Mouse (Mus musculus) liver, embryonic 13.5 days (tissue): ENCODE results near the gene Psme3. TPM values are rescaled to one million over a fixed set of nuclear protein-coding genes. Genes with fewer than 3 reads are reported as not detected.

Experiments
- ATAC-seq: fragments of 200-750 bp; cut with Nextera tagmentation; 2 replicates; pipeline ENCODE4 v1.8.0; 2017; ENCODE audit warnings: low read depth, mild to moderate bottlenecking, moderate number of reproducible peaks, moderate library complexity
- DNase-seq: peaks from one replicate; pipeline ENCODE4 v3.0.0; 2022
- H3K27ac ChIP-seq: fragments of 300-500 bp; sonication (generic); 2 replicates; pipeline ENCODE4 v1.5.1; 2015; ENCODE audit warnings: moderate library complexity, mild to moderate bottlenecking, inconsistent platforms
- H3K27me3 ChIP-seq: fragments of 300-500 bp; sonication (generic); 2 replicates; pipeline ENCODE4 v1.6.1; 2015; ENCODE audit warnings: mild to moderate bottlenecking, inconsistent platforms
- H3K36me3 ChIP-seq: fragments of 300-500 bp; sonication (generic); 2 replicates; pipeline ENCODE4 v1.6.1; 2015; ENCODE audit warnings: mild to moderate bottlenecking, inconsistent platforms
- H3K4me1 ChIP-seq: fragments of 300-500 bp; sonication (generic); replicated peaks from 2 replicates; pipeline ENCODE4 v1.6.1; 2015; ENCODE audit warnings: inconsistent platforms
- H3K4me2 ChIP-seq: fragments of 300-500 bp; sonication (generic); 2 replicates; pipeline ENCODE4 v1.6.1; 2015; ENCODE audit warnings: inconsistent platforms, mild to moderate bottlenecking, moderate library complexity
- H3K4me3 ChIP-seq: fragments of 300-500 bp; sonication (generic); replicated peaks from 2 replicates; pipeline ENCODE4 v1.5.1; 2015; ENCODE audit warnings: mild to moderate bottlenecking, inconsistent platforms
- H3K9ac ChIP-seq: fragments of 300-500 bp; sonication (generic); 2 replicates; pipeline ENCODE4 v1.6.1; 2015; ENCODE audit warnings: mild to moderate bottlenecking, inconsistent platforms
- H3K9me3 ChIP-seq: fragments of 300-500 bp; sonication (generic); replicated peaks from 2 replicates; pipeline ENCODE4 v1.6.1; 2016; ENCODE audit warnings: inconsistent platforms
- WGBS: fragments of 180-500 bp; shearing (Covaris S2); methylation state at CpG from one replicate; pipeline ENCODE4 v1.1.7; 2015; ENCODE audit not compliant: insufficient replicate concordance; 5-methylcytosine and 5-hydroxymethylcytosine counted together
- microRNA-seq: library from miRNA; unstranded; fragments of <30 nt; microRNA quantifications from one replicate; pipeline ENCODE4, GENCODE M21; 2016
- polyA plus RNA-seq: library from polyadenylated mRNA; unstranded; fragments of >200 nt; fragmentation: Nextera tagmentation; extraction: Ambion mirVana; gene quantifications from 2 replicates; pipeline ENCODE4 v1.2.1, GENCODE M21; 2015

The Psme3 gene
- polyA plus RNA-seq, 1 experiment from 2014 or later: 198 TPM

- ATAC-seq (no peak), DNase-seq (no peak)
- Histone ChIP-seq H3K4me3 (no peak overlapping the region), H3K36me3 (no peaks in the 10 kb centered on the region), H3K9me3 (no peaks in the 10 kb centered on the region), H3K27me3 (peaks cover 5% of the 10 kb centered on the region; the same call in 1 of the 2 replicates), H3K27ac (no peak overlapping the region), H3K4me2 (no peak overlapping the region), H3K9ac (no peak overlapping the region), H3K4me1 (peaks cover 12% of the 10 kb centered on the region)
- WGBS: 72% methylated on average over 2 of the region's 2 CpGs
Measured at GRCm38 (mm10) chr11:101355916-101356315, 39.9 kb downstream of the Psme3 start.

- H3K27me3 ChIP-seq: no peaks in the 10 kb centered on the region
- no peak overlapping the region for H3K4me2 ChIP-seq
- H3K4me1 ChIP-seq: peaks cover 10% of the 10 kb centered on the region
- no peaks in the 10 kb centered on the region for H3K9me3 ChIP-seq
- ATAC-seq (no peak), DNase-seq (no peak)
- H3K27ac ChIP-seq: no peak overlapping the region
- no peak overlapping the region for H3K4me3 ChIP-seq
- H3K36me3 ChIP-seq: no peaks in the 10 kb centered on the region
- WGBS: 46% methylated on average over 3 of the region's 3 CpGs
- H3K9ac ChIP-seq: no peak overlapping the region
Measured at GRCm38 (mm10) chr11:101357505-101358182, 41.6 kb downstream of the Psme3 start.

- Histone ChIP-seq H3K9ac (no peak overlapping the region), H3K4me2 (no peak overlapping the region), H3K9me3 (no peaks in the 10 kb centered on the region), H3K27me3 (no peaks in the 10 kb centered on the region), H3K4me3 (no peak overlapping the region), H3K4me1 (peaks cover 28% of the 10 kb centered on the region), H3K36me3 (no peaks in the 10 kb centered on the region), H3K27ac (no peak overlapping the region)
- WGBS: 61% methylated on average over 9 of the region's 9 CpGs
- DNase-seq: no peak
- no peak for ATAC-seq
Measured at GRCm38 (mm10) chr11:101359776-101360175, 43.8 kb downstream of the Psme3 start.

GRCm38 (mm10) chr11:101360651-101361113, 44.7 kb downstream of the Psme3 start:
- no peaks in the 10 kb centered on the region for H3K9me3 ChIP-seq
- H3K27ac ChIP-seq: peak overlapping the region; percentile 2; the same call in 1 of the 2 replicates
- DNase-seq (no peak), ATAC-seq (no peak)
- H3K27me3 ChIP-seq: no peaks in the 10 kb centered on the region
- no peak overlapping the region for H3K4me3 ChIP-seq
- no peak overlapping the region for H3K4me2 ChIP-seq
- H3K9ac ChIP-seq: no peak overlapping the region
- peaks cover 31% of the 10 kb centered on the region for H3K4me1 ChIP-seq
- no peaks in the 10 kb centered on the region for H3K36me3 ChIP-seq
- 28% methylated on average over 3 of the region's 3 CpGs for WGBS

GRCm38 (mm10) chr11:101364531-101364931, 48.5 kb downstream of the Psme3 start:
- no peak overlapping the region for H3K4me3 ChIP-seq
- peaks cover 31% of the 10 kb centered on the region for H3K4me1 ChIP-seq
- no peaks in the 10 kb centered on the region for H3K9me3 ChIP-seq
- 7% methylated on average over 5 of the region's 5 CpGs for WGBS
- no peak overlapping the region for H3K27ac ChIP-seq
- peak; percentile 11 for DNase-seq
- no peaks in the 10 kb centered on the region for H3K27me3 ChIP-seq
- no peaks in the 10 kb centered on the region for H3K36me3 ChIP-seq
- no peak overlapping the region for H3K4me2 ChIP-seq
- H3K9ac ChIP-seq: no peak overlapping the region
- ATAC-seq: peak; percentile 65

GRCm38 (mm10) chr11:101367326-101367935, 51.4 kb downstream of the Psme3 start, which contains the start of gene G6pc:
TSS of gene G6pc (plus strand) at chr11:101367561.
- Histone ChIP-seq H3K9me3 (no peaks in the 10 kb centered on the region), H3K36me3 (no peaks in the 10 kb centered on the region), H3K4me2 (no peak within 1 kb of the TSS), H3K27me3 (no peaks in the 10 kb centered on the region; the same call in 1 of the 2 replicates), H3K27ac (no peak within 1 kb of the TSS), H3K4me3 (no peak within 1 kb of the TSS), H3K9ac (no peak within 1 kb of the TSS), H3K4me1 (peaks cover 21% of the 10 kb centered on the region)
- ATAC-seq (no peak), DNase-seq (no peak)
- WGBS: 72% methylated on average over 8 of the region's 8 CpGs

- H3K4me3 ChIP-seq: no peak overlapping the region
- no peaks in the 10 kb centered on the region; the same call in 1 of the 2 replicates for H3K27me3 ChIP-seq
- no peaks in the 10 kb centered on the region for H3K4me1 ChIP-seq
- no peak for ATAC-seq
- no peaks in the 10 kb centered on the region for H3K9me3 ChIP-seq
- DNase-seq: no peak
- H3K4me2 ChIP-seq: no peak overlapping the region
- H3K9ac ChIP-seq: no peak overlapping the region
- H3K36me3 ChIP-seq: no peaks in the 10 kb centered on the region
- H3K27ac ChIP-seq: no peak overlapping the region
- 57% methylated on average over 5 of the region's 5 CpGs for WGBS
Measured at GRCm38 (mm10) chr11:101370141-101370540, 54.1 kb downstream of the Psme3 start.

Small RNA genes lying within 50 kb of the gene (microRNA-seq; reads per million reads assigned to microRNA genes)
- gene Gm25593: not detected

Other genes starting within 250 kb of the Psme3 start
- 6.0 TPM in 2 replicates for gene Naglu, start 246.2 kb upstream of the Psme3 start, polyA plus RNA-seq
- gene Hsd17b1, start 237.8 kb upstream of the Psme3 start, polyA plus RNA-seq: 0.14 and 0.24 TPM in 2 replicates
- 23.0 and 23.2 TPM in 2 replicates for gene Coasy, start 233.6 kb upstream of the Psme3 start, polyA plus RNA-seq
- 32.5 and 34.4 TPM in 2 replicates for gene Mlx, start 228.9 kb upstream of the Psme3 start, polyA plus RNA-seq
- gene Psmc3ip, start 220.8 kb upstream of the Psme3 start, polyA plus RNA-seq: 26.4 and 27.1 TPM in 2 replicates
- 11.5 and 13.0 TPM in 2 replicates for gene Retreg3, start 196.3 kb upstream of the Psme3 start, polyA plus RNA-seq
- gene Tubg1, start 196.3 kb upstream of the Psme3 start, polyA plus RNA-seq: 49.7 and 54.4 TPM in 2 replicates
- 0.29 and 0.37 TPM in 2 replicates for gene Tubg2, start 160.3 kb upstream of the Psme3 start, polyA plus RNA-seq
- 0.09 and 0.12 TPM in 2 replicates for gene Cntnap1, start 145.7 kb upstream of the Psme3 start, polyA plus RNA-seq
- 1.0 and 1.1 TPM in 2 replicates for gene Plekhh3, start 144.9 kb upstream of the Psme3 start, polyA plus RNA-seq
- gene Ccr10, start 140.8 kb upstream of the Psme3 start, polyA plus RNA-seq: not detected in 2 replicates
- gene Ezh1, start 89.8 kb upstream of the Psme3 start, polyA plus RNA-seq: 6.6 and 7.4 TPM in 2 replicates
- 23.4 and 25.4 TPM in 2 replicates for gene Ramp2, start 70.2 kb upstream of the Psme3 start, polyA plus RNA-seq
- gene Vps25, start 62.5 kb upstream of the Psme3 start, polyA plus RNA-seq: 98.5 and 99.4 TPM in 2 replicates
- gene Wnk4, start 55.6 kb upstream of the Psme3 start, polyA plus RNA-seq: 5.5 and 7.9 TPM in 2 replicates
- gene Cntd1, start 37.2 kb upstream of the Psme3 start, polyA plus RNA-seq: 0.63 and 0.85 TPM in 2 replicates
- gene Coa3, start 37.1 kb upstream of the Psme3 start, polyA plus RNA-seq: 125 TPM in 2 replicates
- gene Becn1, start 13.9 kb upstream of the Psme3 start, polyA plus RNA-seq: 108 and 112 TPM in 2 replicates
- 1.2 and 1.3 TPM in 2 replicates for gene Aoc2, start 8.8 kb downstream of the Psme3 start, polyA plus RNA-seq
- gene Aoc3, start 14.4 kb downstream of the Psme3 start, polyA plus RNA-seq: 0.07 TPM in 1 of 2 replicates, not detected in the other
- not detected in 2 replicates for gene G6pc, start 51.3 kb downstream of the Psme3 start, polyA plus RNA-seq
- gene Aarsd1, start 101.4 kb downstream of the Psme3 start, polyA plus RNA-seq: 63.2 and 63.7 TPM in 2 replicates
- gene Gm27029, start 108.6 kb downstream of the Psme3 start, polyA plus RNA-seq: 3.7 TPM in 2 replicates
- 6.0 and 6.9 TPM in 2 replicates for gene Rundc1, start 108.9 kb downstream of the Psme3 start, polyA plus RNA-seq
- 0.66 and 1.2 TPM in 2 replicates for gene Ptges3l, start 109.1 kb downstream of the Psme3 start, polyA plus RNA-seq
- 344 and 360 TPM in 2 replicates for gene Rpl27, start 126.1 kb downstream of the Psme3 start, polyA plus RNA-seq
- 31.4 and 33.0 TPM in 2 replicates for gene Ifi35, start 132.2 kb downstream of the Psme3 start, polyA plus RNA-seq
- 3.1 and 3.4 TPM in 2 replicates for gene Rnd2, start 148.8 kb downstream of the Psme3 start, polyA plus RNA-seq
- gene Vat1, start 150.0 kb downstream of the Psme3 start, polyA plus RNA-seq: 8.8 and 8.9 TPM in 2 replicates
- gene Brca1, start 235.7 kb downstream of the Psme3 start, polyA plus RNA-seq: 11.9 and 15.9 TPM in 2 replicates
- 32.3 and 43.3 TPM in 2 replicates for gene Nbr1, start 235.9 kb downstream of the Psme3 start, polyA plus RNA-seq